Mouse (Mus musculus): ENCODE results near the gene Lefty1.
"Not testable (repeated sequence)": the region's sequence is repeated elsewhere in the genome, so short reads cannot be mapped to it uniquely, and the experiment has no call there.

Lefty1 gene

GRCm38 (mm10) chr1:180952085-180952746, 17.4 kb downstream of the Lefty1 start:
- ATAC-seq (ENCODE audit: insufficient number of reproducible peaks, low FRiP score, low TSS enrichment): no peak

DNA sequence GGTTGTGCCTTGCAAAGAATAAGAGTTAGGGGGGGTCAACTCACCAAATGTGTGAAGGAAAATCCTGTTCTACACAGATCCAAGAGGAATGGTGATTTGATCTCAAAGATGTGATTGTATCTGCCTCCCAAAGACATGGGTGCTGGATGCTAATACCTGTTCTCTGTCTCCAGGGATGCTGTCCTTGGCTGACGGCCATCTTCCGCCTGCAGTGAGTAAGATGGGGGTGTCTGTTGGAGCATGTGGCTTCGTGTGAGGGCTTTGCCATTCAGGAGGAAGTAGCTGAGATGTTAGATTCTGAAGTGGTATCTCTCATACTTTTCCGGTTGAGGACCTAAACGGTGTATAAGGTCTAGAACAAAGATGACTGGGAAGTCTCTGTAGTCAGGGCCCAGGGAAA, 18.0 kb downstream of the Lefty1 start:
- ATAC-seq (ENCODE audit: insufficient number of reproducible peaks, low FRiP score, low TSS enrichment): no peak

GRCm38 (mm10) chr1:180956401-180956800, 21.6 kb downstream of the Lefty1 start:
- no peak for ATAC-seq (ENCODE audit: insufficient number of reproducible peaks, low FRiP score, low TSS enrichment)

GRCm38 (mm10) chr1:180956973-180957381, 22.2 kb downstream of the Lefty1 start:
- ATAC-seq (ENCODE audit: insufficient number of reproducible peaks, low FRiP score, low TSS enrichment): no peak

GRCm38 (mm10) chr1:180957989-180958388, 23.2 kb downstream of the Lefty1 start:
- no peak for ATAC-seq (ENCODE audit: insufficient number of reproducible peaks, low FRiP score, low TSS enrichment)

DNA sequence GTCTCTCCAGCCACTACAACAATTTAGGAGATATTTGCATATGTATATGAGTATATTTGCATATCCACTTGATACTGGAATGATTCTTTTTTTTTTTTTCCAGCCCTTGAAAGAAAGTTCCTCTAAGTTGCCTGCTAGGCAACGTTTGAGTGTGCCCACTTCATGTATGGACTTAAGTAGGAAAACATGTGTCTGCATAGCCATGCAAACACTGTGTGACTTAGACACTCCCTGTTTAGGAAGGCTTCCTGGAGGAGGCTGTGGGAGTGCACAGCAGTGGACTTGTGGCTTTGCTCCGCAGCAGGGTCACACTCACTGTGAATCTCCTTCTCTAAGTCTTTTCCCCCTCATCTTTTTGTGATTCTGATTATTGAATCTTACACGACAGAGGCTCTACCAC, 24.0 kb downstream of the Lefty1 start:
- ATAC-seq (ENCODE audit: insufficient number of reproducible peaks, low FRiP score, low TSS enrichment): no peak

GRCm38 (mm10) chr1:180965786-180966185, 31.0 kb downstream of the Lefty1 start:
- ATAC-seq (ENCODE audit: insufficient number of reproducible peaks, low FRiP score, low TSS enrichment): no peak

GRCm38 (mm10) chr1:180966542-180966941, 31.7 kb downstream of the Lefty1 start:
- no peak for ATAC-seq (ENCODE audit: insufficient number of reproducible peaks, low FRiP score, low TSS enrichment)

DNA sequence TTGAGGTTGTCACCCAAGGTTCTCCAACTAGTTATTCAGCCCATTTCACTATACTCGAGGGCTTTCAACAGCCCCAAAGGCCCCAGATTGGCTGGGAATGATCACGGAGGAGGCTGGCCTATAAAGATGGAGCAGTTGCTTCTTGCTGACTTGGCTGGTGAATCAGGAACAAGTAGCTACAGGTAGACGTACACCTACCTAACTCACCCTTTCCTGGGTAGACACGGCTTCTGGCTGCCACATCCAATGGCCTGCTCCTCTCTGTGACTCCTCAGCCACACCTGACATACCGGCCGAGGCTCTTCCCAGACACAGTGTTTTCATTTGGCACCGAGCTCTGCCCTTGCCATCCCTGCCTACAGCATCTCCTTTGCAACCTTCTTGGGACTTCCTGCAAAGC, 32.4 kb downstream of the Lefty1 start:
- no peak for ATAC-seq (ENCODE audit: insufficient number of reproducible peaks, low FRiP score, low TSS enrichment)

DNA sequence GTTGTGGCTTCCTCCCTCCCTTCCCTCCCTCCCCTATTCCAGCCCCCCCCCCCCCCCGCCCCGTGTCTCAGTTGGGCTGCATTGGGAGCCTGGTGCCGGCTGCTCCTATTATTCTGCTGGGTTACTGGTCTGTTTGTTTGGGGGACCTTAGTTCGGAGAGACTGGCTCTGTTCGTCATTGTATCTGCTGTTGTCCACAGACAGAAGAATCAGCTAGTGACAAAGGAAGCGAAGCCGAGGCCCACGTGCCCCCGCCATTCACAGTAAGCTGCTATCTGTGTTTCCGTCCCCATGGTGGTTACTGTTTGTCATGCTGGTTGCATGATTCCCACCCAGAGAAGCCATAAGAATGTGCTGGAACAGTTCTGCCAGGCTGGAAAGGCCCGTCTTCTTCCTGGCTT, 38.1 kb downstream of the Lefty1 start:
- no peak for ATAC-seq (ENCODE audit: insufficient number of reproducible peaks, low FRiP score, low TSS enrichment)

DNA sequence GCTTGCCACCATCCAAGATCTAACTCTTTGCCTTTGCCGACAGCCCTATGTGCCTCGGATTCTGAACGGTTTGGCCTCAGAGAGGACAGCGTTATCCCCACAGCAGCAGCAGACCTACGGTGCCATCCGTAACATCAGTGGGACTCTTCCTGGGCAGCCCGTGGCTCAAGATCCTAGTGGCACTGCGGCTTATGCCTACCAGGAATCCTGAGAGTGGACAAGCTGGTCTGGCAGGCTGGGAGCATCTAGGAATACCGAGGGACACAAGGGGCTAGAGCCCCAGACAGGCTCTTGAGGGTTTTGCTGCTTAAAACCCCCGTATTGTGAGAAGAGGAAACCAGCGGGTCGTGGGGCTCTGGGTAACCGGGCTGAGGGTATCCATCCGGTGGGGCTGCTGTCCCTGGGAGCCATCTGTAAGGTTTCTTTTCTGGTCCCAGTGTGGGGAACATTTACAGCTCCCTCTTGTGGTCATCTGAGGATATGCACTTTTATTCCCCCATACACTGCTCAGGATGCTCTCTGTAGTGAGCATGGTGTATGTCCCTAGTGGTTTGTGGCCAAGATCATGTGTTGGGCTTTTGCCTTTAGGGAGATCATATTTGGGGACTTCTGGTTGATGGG, 39.4 kb downstream of the Lefty1 start:
- no peak for ATAC-seq (ENCODE audit: insufficient number of reproducible peaks, low FRiP score, low TSS enrichment)

GRCm38 (mm10) chr1:180976110-180976679, 41.4 kb downstream of the Lefty1 start:
- no peak for ATAC-seq (ENCODE audit: insufficient number of reproducible peaks, low FRiP score, low TSS enrichment)

DNA sequence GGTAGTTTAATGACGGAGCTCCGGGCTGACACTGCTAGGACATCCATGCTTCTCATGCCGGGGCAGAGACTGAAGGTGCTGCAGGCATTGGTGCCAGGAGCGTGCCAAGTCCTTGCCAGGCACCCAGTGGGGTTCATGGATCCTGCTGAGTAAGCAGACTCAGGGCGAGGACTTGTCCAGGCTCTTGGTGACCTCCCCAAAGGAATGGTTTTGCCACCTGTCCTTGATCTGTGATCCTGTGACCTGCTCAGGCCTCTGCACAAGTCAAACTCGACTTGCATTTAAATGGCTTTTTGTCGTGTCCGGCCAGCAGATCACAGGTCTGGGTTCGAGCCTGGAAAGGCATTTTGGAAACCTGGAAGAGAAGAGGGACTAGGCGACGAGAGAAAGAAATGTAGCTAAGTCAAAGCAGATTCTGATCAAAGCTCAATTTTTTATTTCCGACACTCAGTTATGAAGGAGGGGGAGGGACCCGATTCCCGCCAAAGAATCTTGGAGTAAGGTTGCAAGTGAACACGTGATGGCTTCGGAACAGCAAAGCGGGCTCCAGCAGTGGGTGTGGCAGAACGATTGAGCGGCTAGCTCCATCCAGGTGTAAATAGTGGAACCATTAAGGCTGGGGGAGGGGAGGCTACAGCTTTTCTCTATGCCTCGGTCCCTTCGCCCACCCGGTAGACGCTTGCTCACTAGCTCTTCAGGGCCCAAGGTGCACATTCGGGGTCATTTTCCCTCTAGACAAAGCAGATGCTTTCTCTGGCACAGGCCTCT, 44.8 kb downstream of the Lefty1 start:
- no peak for ATAC-seq (ENCODE audit: insufficient number of reproducible peaks, low FRiP score, low TSS enrichment)

- ATAC-seq (ENCODE audit: insufficient number of reproducible peaks, low FRiP score, low TSS enrichment): no peak
Measured at GRCm38 (mm10) chr1:180980464-180980863, 45.6 kb downstream of the Lefty1 start.

GRCm38 (mm10) chr1:180981298-180982046, 46.6 kb downstream of the Lefty1 start:
- ATAC-seq (ENCODE audit: insufficient number of reproducible peaks, low FRiP score, low TSS enrichment): not testable (repeated sequence)

GRCm38 (mm10) chr1:180986701-180987100, 51.9 kb downstream of the Lefty1 start:
- no peak for ATAC-seq (ENCODE audit: insufficient number of reproducible peaks, low FRiP score, low TSS enrichment)

DNA sequence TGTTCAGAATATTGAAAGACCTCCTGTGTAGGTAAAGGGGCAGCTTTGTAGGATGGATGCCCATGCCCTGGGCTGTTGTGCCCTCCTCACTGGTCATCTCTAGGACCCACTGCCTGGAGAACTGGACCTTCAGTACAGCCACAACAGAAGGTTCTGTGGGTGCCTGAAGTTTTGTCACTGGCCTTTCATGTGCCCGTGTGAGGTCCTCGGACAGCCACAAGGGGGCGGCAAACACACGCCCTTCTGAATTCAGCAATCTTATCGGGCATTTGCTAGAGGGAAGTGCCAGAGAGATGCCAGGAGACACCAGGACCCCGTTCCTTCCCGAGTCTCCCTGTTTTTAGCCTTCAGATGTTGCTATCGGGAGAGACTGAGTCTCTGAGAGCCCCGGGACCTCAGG, 52.9 kb downstream of the Lefty1 start:
- peak; percentile 59 for ATAC-seq (ENCODE audit: insufficient number of reproducible peaks, low FRiP score, low TSS enrichment)
